ENCODE assay signal across 16 mouse cellular contexts in the genomic region with DNA sequence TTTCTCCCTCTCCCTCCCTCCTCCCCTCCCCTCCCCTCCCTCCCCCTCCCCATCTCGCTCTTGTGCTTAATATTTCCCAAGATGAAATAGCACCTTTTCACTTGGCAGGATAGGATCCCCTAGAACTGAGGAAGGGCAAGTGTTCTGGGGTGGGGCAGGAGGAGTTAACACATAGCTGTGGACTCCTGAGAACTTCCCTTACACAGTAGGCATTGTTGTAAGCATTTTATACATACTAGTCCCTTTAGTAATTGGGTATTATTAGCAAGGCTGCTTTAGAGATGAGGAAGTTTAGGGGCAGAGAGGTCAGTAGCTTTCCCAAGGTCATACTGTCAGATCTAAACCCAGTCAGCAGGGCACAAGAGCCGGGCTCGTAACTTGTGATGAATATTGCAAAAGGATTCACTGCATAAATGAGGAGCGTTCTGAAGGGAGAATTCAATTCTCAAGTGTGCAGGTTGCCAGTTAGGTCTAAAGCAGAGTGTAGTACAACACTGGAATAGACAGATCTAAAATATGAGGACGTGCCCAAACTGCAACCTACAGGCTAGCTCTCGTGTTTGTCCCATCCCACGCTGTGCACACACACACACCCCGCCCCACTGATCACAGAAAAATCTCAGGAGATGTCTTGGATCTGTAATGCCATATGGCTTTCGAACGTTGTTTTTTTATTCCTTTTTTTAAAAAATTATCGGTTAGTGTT.
"Had no signal": no experiment of that assay in that cellular context is flagged by ENCODE, and none has a peak within 500 bp of the region (broad histone marks: within the 10 kb centered on the region; RNA-seq: fewer than 3 reads in every experiment).

No protein-coding gene starts in this region.

- H3K4me3 ChIP-seq: limb, embryonic 12.5 days; liver, embryonic 13.5 days; lung, embryonic 15.5 days; megakaryocyte, embryonic 14.5 days; neural tube, embryonic 12.5 days; stomach, embryonic 15.5 days had no signal

- H3K27me3 ChIP-seq: limb, embryonic 12.5 days; liver, embryonic 13.5 days; lung, embryonic 15.5 days; megakaryocyte, embryonic 14.5 days; neural tube, embryonic 12.5 days; stomach, embryonic 15.5 days had no signal

- H3K9ac ChIP-seq: limb, embryonic 12.5 days; liver, embryonic 13.5 days; liver, postnatal 0 days; lung, embryonic 15.5 days; neural tube, embryonic 12.5 days; stomach, embryonic 15.5 days had no signal

- H3K4me1 ChIP-seq: limb, embryonic 12.5 days; liver, embryonic 13.5 days; lung, embryonic 15.5 days; megakaryocyte, embryonic 14.5 days; neural tube, embryonic 12.5 days; stomach, embryonic 15.5 days had no signal

- H3K36me3 ChIP-seq: limb, embryonic 12.5 days; liver, embryonic 13.5 days; lung, embryonic 15.5 days; neural tube, embryonic 12.5 days; stomach, embryonic 15.5 days had no signal

- H3K27ac ChIP-seq: limb, embryonic 12.5 days; liver, embryonic 13.5 days; lung, embryonic 15.5 days; macrophage; neural tube, embryonic 12.5 days; stomach, embryonic 15.5 days had no signal

- H3K9me3 ChIP-seq: limb, embryonic 12.5 days; liver, embryonic 13.5 days; lung, embryonic 15.5 days; neural tube, embryonic 12.5 days; stomach, embryonic 15.5 days had no signal

- ATAC-seq: intestine, embryonic 16.5 days; liver, postnatal 0 days had no signal

- H3K4me2 ChIP-seq: limb, embryonic 12.5 days; liver, embryonic 13.5 days; lung, embryonic 15.5 days; neural tube, embryonic 12.5 days; stomach, embryonic 15.5 days had no signal

- DNase-seq: kidney, adult 8-10 months; kidney, postnatal 25 days; liver; liver, embryonic 13.5 days; liver, postnatal 0 days; lung, postnatal 14 days; right cerebral cortex, postnatal 14 days; thymus, adult 2 months; thymus, postnatal 25 days had no signal
